Mouse (Mus musculus) erythroid progenitor cell, adult 5-6 weeks (primary cell): ENCODE data around the gene Bcat1. TPM values are rescaled to one million over a fixed set of nuclear protein-coding genes. Genes with fewer than 3 reads are reported as not detected.

Experiments used
- ATAC-seq: replicated peaks from 2 replicates; pipeline ENCODE4 v1.8.0; 2016; ENCODE audit warnings: moderate number of reproducible peaks, mild to moderate bottlenecking, moderate TSS enrichment, inconsistent platforms; ENCODE audit not compliant: poor library complexity, low FRiP score, severe bottlenecking
- total RNA-seq, 2 experiments: library from RNA; stranded (forward) in 1 of 2; stranded (reverse) in 1 of 2; fragments of 150-400 nt in 1 of 2; fragments of 186-747, 209-891 nt in 1 of 2; gene quantifications; 2 replicates each; pipeline versions ENCODE4 v1.2.3 to v1.2.4; 2015 to 2017; ENCODE audit warnings: low replicate concordance in 2 of 2

Bcat1 gene
- total RNA-seq (2015; ENCODE audit: low replicate concordance) (not detected in 2 replicates), total RNA-seq (2017; ENCODE audit: low replicate concordance) (1.9 TPM in 1 of 2 replicates, not detected in the other)

DNA sequence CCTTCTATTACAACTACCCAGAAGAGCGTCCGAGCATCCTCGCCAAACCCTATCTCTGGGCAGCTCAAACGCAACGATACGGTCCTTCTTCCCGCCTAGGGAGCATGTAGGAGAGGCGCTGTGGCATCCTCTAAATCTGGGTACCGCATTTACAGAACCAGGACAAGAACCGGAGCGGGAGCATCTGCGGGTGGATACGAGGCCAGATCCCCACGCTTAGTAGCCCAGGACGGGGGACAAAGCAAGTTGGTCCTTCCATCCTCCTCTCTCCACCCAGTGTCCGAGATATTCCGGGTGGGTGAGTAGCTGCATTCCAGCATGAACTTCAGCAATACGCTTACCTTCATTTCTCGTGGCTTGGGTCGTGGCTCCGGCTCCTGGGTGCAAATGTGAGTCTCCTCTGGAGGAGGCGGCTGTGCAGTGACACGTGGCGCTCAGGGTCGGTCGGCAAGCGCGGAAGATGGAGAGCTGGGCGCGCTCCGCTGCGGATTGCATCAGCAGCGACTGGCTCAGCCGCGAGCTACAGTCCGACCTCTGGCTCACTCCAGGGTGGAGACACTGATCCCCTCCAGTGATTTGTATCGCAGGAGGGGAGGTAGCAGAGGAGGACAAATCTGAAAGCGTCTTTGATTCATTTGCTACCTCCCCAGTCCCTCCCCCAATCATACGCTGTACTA is at the start of gene Bcat1:
Gene Bcat1 (minus strand): TSS at position 637 of the 677 bp plus-strand sequence.
- no peak for ATAC-seq

DNA sequence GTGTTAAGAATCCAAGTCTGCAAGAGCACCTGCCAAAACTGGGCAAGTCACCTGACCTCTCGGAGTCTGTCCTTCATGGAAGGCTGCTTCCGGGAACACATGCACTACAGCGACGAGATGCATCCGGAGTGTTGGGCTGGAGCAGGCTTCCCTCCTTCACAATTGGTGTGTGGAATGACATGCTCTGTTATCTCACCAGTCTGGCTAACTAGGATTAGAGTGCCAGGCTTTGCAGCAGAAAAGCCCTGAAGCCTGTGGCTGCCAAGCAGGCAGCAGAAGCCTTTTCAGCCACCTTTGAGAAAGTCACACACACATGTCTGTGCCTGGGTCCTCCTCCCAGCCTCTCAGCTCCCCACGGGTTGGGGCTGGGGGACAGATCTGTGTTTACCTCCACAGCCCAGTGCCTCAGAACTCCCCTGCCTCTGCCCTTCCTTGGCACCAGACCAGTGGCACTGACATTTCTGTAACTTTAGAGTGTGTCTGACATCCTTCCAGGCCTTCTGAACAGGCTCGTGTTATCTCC is 49.7 kb upstream of the Bcat1 start:
- ATAC-seq = no peak

DNA sequence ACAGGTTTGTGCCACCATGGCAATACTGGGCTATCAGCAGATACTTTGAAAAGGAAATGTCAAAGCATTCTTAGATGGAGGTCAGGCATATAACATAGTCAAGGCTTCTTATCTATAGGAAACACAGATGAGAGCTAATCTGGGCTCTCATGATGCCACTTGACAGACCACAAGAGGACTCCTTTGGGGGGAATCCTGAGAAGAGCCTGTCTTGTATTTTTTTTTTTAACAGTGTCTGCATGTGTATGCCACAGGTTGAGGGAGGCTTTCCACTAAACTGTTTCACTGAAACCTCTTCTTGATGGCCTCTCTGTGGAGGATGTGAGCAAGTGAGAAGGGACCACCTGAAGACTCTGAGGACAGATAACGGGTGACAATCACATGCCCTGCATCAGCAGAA is 48.6 kb upstream of the Bcat1 start:
- no peak for ATAC-seq

DNA sequence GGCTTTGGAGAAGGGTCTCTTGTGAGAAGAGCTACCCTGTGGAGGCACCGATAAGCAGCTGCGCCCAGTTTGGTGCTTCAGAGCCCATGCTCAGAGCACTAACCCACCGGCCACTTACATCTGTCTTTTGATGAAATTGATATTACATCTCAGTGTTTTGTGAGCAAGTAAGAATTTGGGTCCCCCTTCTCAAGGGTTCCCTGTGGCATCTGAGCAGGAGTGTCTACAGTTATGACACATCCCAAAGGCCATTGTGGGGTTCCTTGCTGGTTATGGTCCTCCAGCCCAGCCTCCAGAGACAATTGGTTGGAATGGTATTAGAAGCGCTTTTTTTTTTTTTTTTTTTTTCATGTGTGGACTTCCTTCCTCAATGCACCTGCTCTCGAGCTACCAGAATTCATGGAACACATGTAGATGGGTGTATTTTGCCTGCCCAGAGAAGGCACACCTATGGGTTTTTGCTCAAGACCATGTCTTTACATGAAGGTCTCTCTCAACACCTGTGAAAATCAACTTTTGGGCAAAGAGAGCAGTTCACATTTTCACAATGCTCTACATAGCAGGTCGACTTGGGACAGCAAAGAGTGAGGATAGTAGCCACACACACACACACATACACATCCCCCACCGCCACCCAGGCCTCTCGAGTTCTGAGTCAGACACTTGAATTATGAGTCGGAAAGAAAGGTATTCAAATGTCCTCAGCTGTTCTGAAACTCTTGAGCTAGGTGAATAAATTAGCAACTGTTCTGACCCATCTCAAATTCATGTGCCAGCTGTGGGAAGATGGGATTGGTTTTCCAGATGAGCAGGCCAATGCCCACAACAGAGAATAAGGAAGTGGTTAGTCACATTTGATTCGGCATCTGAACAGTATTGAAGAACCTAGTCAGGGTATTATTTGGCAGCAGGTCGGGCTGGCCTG is 47.4 kb upstream of the Bcat1 start:
- no peak for ATAC-seq

DNA sequence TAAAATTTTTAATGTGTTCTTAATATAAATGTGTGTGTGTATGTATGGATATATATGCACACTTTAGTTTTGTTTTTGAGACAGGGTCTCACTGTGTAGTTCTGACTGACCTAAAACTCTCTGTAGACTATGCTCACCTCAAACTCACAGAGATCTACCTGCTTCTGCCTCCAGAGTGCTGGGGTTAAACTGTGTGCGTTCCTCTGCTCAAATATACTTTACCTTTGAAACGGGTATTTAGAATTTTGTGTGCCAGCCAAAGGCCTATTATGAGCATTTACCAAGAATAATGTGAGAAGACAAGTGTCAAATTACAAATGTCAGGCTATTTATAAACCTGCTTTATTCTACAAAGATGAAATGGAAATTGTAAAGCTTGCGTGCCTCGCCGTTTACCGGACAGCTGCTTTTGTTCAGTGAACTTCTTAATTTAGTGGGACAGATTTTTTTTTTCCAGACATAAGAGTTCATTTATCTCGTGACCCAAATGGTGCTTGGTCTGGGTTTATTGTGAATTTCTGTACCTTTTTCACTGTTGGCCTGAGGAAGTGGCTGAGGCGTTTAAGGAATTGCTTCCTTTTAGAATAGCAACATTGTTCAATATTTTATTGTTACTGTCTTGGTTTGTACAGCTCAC is 46.6 kb upstream of the Bcat1 start:
- ATAC-seq = no peak

- peak; percentile 46 for ATAC-seq
These were observed 45.8 kb upstream of the Bcat1 start for GRCm38 (mm10) chr6:145121590-145122420.

DNA sequence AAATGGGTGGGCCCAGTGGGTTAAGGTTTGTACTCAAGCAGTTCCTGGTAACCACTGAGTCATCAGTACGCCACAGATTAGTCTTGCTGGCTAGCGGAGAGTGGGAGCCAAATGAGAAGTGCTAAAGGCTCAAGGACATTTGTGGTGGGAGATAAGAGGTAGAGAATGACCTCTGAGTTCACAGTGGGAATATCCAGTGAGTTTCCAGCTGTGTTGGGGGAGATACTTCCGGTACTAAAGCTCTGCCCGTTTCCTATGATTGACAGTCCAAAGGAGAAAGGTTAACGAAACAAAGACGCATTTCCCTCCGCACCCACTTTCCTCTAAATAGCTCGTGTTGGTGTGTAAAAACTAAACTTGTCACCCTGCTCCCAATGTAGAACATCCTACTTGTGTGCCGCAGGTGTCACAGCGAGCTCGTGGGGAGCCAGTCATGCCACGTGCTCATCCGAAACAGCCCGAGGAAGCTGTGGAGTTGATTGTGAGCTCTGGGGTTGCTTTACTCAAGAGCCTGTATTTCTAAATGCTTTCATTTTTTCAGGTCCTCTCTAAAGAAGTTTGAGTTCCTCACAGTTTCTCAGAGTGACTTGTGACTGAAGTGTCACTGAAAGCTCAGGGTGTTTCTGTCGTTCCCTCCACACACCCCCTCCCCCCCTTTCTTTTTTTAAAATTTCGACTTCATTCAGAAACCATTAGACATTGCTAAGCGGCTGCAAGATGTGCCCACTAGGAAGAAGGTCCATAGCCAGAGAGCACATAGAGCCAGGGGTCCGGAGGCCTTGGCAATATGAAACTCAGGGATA is 45.0 kb upstream of the Bcat1 start:
- ATAC-seq = no peak

DNA sequence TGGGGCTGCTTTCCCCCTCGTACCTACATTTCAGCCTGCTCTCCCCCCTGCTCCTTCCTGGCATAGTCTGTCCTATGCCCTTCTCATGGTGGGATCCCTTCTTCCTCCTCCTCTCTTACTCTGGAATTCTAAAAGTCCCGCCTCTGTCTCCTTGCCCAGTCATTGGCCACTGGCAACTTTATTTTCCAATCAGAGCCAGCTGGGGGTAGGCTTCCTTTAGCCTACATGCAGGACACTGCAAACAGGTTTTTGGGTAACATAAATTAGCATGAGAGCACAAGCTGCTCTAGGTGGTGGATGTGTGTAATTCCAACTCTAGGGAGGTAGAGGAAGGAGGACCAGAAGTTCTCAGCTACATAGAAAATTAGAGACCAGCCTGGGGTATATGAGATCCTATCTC is 44.1 kb upstream of the Bcat1 start:
- no peak for ATAC-seq

DNA sequence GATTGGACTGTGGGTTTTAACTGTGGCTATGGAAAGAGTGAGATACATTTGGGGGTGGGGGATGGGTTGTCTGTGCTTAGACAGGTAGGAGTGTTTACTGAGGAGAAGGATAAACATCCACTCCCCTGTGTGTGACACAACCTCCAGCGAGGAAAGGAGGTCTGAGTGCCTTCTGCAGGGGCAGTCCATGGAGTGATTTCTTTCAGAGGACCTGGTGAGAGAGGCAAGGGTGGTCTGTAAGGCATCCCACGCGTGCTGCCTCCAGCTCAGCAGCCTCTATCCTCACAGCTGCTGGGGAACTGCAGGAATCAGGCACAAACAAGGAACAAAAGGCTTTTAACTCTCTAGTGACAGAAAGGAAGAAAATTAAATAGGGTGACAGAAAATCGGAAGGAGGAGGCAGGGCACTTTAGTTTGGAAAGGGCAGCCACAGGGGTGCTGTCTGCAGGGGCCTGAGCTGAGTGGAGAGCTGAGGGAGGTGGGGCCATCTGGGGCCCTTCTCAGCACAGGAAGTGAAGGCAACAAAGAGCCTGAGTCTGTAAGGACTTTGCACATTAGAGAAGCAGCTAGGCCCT is 40.2 kb upstream of the Bcat1 start:
- no peak for ATAC-seq

DNA sequence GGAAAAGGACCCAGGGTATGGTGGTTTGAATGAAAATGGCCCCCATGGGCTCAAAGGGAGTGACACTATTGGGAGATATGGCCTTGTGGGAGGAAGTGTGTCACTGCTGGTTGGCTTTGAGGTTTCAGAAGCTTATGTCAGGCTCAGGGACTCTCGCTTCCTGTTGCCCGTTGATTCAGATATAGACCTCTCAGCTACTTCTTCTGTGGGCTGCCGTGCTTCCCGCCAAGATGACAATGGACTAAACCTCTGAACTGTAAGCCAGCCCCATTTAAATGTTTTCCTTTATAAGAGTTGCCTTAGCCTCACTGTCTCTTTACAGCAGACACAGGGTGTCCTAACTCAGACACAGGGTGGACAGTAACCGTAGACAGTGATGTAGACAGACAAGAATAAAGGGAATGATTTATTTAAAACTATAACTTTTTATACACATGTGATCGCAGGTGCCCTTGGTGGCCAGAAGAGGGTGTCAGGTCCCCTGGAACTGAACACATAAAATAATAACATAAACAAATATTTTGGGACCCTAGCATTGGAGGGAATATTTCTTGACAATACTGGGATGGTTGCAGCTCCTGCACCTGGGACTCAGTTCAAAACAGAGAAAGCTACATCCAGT is 39.6 kb upstream of the Bcat1 start, which contains the start of gene Lrmp:
Gene Lrmp (plus strand): TSS at position 178 of the 622 bp plus-strand sequence.
- ATAC-seq = no peak

GRCm38 (mm10) chr6:145114561-145114960 is 38.6 kb upstream of the Bcat1 start:
- no peak for ATAC-seq

DNA sequence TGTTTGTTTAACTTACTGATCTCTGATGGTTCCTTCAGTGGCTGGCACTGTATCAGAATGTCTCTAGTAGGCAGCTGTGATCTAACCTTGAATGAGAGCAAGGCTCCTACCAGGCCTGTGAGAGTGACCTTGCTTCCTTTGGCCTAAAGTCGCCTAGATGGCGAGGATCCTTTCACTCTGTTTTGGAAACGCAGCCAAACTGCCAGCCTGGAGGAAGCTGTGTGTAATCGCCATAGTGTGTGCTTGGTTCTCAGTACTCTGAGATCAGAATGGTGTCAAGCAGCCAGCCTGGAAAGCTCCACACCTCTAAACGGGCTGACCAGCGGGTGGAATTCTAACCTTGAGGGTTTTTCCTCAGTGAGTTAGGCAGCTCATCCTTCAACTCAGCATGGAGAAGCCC is 36.9 kb upstream of the Bcat1 start:
- no peak for ATAC-seq

GRCm38 (mm10) chr6:145110786-145111185 is 34.8 kb upstream of the Bcat1 start:
- no peak for ATAC-seq

DNA sequence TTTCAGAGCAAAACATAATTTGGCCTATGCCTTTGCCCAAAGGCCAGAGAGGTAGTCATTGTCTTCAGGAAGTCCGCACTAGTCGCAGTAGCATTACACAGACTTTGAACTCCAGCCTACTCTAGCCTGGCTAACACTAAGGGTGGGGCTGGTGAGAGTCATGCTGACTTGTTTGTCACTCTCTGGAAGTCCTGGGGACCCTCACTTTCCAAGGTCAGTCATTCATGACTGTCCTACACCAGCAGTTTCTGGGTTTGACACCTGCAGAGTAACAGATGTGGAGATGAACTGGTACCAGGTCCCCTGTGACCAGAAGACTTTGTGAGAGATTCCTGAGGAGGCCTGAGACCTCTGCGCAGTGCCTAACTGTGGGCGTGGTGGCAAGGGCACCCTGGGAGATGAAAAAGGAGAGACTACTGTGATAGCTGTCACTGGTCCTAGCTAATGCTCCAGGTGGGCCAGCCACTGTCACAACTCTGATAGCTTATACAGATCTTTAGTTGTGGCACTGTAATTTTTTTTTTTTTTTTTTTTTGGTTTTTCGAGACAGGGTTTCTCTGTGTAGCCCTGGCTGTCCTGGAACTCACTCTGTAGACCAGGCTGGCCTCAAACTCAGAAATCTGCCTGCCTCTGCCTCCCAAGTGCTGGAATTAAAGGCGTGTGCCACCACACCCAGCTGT is 30.3 kb upstream of the Bcat1 start:
- no peak for ATAC-seq

DNA sequence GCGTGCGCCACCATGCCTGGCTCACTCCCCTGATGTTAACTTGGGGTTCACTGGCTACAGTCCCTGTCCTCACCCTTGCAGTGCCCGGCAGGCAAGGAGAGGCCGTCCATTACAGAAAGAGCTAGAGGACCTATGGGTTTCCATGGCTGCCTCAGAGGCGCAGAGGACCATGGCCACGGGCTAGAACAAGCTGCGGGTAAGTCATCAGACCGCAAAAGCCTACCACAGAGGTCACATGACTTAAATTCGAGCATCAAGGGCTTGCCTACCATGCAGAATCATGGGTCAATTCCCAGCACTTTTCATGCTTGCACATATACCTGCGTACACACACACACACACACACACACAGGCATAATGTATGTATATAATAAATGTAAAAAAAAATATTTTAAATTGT is 29.5 kb upstream of the Bcat1 start:
- no peak for ATAC-seq

DNA sequence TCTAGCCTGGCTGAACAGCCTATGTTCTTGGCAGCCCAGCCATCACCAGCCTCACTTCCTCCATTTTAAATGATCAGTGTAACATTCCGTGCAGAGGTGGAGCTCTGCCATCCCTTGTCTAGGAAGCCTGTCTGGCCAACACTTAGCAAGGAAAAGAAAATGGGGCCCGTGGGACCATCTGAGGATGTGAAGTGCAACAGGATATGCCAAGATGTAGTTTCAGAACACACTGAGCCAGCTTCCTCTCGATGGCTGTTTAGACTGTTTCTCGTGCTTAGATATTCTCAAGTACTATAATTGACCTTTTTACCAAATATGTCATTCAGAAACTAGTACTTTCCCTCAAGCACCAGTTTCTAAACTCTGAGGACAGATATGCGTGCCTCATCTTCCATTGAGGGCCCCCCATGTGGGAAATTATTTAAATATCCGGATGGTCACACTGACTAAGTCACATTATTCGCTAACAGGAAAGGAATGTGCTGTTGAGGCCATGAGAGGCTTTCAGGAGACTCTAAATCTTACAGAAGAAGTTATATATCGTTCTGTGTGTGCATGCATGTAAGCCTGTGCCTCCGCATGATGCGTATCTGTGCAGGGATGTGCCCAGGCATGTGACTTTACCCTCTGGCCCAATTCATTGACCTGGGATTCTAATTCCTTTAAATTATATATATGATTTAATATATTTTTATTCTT is 28.4 kb upstream of the Bcat1 start:
- ATAC-seq = no peak

DNA sequence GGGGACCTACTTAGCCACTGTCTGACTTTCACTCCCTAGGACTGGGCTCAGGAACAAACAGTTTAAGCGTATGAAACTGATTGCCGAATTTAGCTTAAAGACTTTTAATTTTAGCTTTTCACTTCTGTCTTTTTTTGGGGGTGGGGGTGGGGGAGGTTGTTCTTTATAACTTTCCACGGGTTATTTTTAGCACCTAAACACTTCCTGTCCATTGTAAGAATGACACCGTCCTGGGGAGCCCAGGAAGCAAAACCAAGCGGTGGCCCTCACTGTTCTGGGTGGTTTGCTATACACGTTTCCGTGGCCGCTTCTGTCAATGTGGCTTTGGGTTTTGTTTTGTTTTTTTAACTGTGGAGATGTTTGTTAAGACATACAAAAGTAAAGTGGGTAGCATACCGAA is 24.9 kb upstream of the Bcat1 start:
- no peak for ATAC-seq
